Mouse (Mus musculus) lung, embryonic 15.5 days (tissue): ENCODE data around the gene Cox8b. TPM values are rescaled to one million over a fixed set of nuclear protein-coding genes. Genes with fewer than 3 reads are reported as not detected.

ENCODE experiments used
- ATAC-seq: fragments of 200-750 bp; cut with Nextera tagmentation; 2 replicates; pipeline ENCODE4 v1.8.0; 2017; ENCODE audit warnings: moderate number of reproducible peaks, borderline replicate concordance; ENCODE audit not compliant: low FRiP score, low TSS enrichment; ENCODE audit errors: extremely low read depth
- H3K27ac ChIP-seq: fragments of 300-500 bp; sonication (generic); 2 replicates; pipeline ENCODE4 v1.5.1; 2015; ENCODE audit warnings: moderate library complexity, mild to moderate bottlenecking, inconsistent platforms
- H3K27me3 ChIP-seq: fragments of 300-500 bp; sonication (generic); 2 replicates; pipeline ENCODE4 v1.6.1; 2015; ENCODE audit warnings: inconsistent platforms
- H3K36me3 ChIP-seq: fragments of 300-500 bp; sonication (generic); 2 replicates; pipeline ENCODE4 v1.6.1; 2015; ENCODE audit warnings: inconsistent platforms
- H3K4me1 ChIP-seq: fragments of 300-500 bp; sonication (generic); 2 replicates; pipeline ENCODE4 v1.6.1; 2015; ENCODE audit warnings: inconsistent platforms
- H3K4me2 ChIP-seq: fragments of 300-500 bp; sonication (generic); 2 replicates; pipeline ENCODE4 v1.6.1; 2015; ENCODE audit warnings: inconsistent platforms, mild to moderate bottlenecking, moderate library complexity
- H3K4me3 ChIP-seq: fragments of 300-500 bp; sonication (generic); 2 replicates; pipeline ENCODE4 v1.5.1; 2015; ENCODE audit warnings: mild to moderate bottlenecking, inconsistent platforms
- H3K9ac ChIP-seq: fragments of 300-500 bp; sonication (generic); 2 replicates; pipeline ENCODE4 v1.6.1; 2015; ENCODE audit warnings: inconsistent platforms
- H3K9me3 ChIP-seq: fragments of 300-500 bp; sonication (generic); 2 replicates; pipeline ENCODE4 v1.6.1; 2016; ENCODE audit warnings: inconsistent platforms
- WGBS: fragments of 180-500 bp; shearing (Covaris S2); methylation state at CpG from one replicate; pipeline ENCODE4 v1.1.7; 2015; 5-methylcytosine and 5-hydroxymethylcytosine counted together
- polyA plus RNA-seq: library from polyadenylated mRNA; unstranded; fragments of >200 nt; fragmentation: Nextera tagmentation; extraction: Ambion mirVana; gene quantifications from 2 replicates; pipeline ENCODE4 v1.2.1, GENCODE M21; 2015

Cox8b gene
- polyA plus RNA-seq, 1 experiment from 2014 or later: 6.2 TPM

DNA sequence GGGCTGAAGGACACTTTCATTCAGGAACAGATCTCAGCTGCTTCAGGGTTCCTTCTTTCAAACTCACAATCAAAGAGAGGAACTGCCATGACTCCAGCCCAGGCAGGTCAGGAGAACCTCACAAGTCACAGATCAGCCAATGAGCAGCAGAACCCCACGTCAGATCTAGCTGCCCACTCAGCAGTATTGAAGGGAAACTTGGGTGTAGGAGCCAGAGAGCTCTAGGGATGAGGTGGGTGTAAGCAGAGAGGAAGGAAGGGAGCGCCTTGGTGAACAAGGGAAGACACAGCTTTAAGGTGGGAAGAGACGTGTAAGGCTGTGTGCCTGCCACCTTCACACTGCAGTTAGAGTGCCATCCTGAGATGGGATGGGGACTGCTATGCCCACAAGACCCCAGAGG, 12.0 kb upstream of the Cox8b start:
- Histone ChIP-seq H3K4me2 (no peak overlapping the region), H3K9me3 (no peaks in the 10 kb centered on the region), H3K9ac (no peak overlapping the region), H3K4me1 (0 out of 2 replicates have a peak, but pooled peaks cover 6% of the 10 kb centered on the region), H3K4me3 (no peak overlapping the region), H3K36me3 (no peaks in the 10 kb centered on the region), H3K27me3 (no peaks in the 10 kb centered on the region), H3K27ac (no peak overlapping the region)
- WGBS: 47% methylated on average over 3 of the region's 3 CpGs
- no peak for ATAC-seq

DNA sequence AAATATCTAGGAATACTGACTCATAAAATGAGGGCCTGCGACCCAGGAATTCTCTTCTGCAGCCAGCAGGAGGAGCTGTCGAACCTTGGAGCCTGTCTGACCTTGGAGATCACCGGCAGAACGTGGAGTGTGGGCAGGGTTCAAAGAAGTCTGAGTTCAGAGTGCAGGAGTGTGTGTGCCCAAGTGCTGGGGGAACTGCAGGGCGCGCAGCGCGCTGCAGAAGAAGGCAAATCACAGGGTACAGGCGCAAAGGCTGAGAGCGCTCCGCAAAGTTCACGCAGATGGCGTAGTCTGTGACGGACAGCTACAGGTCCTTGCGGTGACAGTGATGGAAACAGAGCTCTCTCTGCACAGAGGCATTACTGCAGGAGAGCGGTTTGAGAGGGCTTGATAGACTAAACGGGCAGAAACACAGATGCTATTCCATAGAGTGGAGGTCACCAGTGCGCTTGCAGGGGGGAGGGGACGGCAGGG, 8.4 kb upstream of the Cox8b start:
- Histone ChIP-seq H3K4me1 (0 out of 2 replicates have a peak, but pooled peaks cover 6% of the 10 kb centered on the region), H3K27ac (no peak overlapping the region), H3K4me3 (peak overlapping the region; percentile 43), H3K36me3 (no peaks in the 10 kb centered on the region), H3K9me3 (no peaks in the 10 kb centered on the region), H3K9ac (peak overlapping the region; percentile 28; the same call in 1 of the 2 replicates), H3K4me2 (peak overlapping the region; percentile 86), H3K27me3 (no peaks in the 10 kb centered on the region)
- 2% methylated on average over 19 of the region's 19 CpGs for WGBS
- ATAC-seq: peak; percentile 69

GRCm38 (mm10) chr7:140908181-140908580, 7.9 kb upstream of the Cox8b start:
- no peak overlapping the region for H3K27ac ChIP-seq
- peak overlapping the region; percentile 86 for H3K4me2 ChIP-seq
- ATAC-seq: 0 out of 2 replicates have a peak, but pooled peaks have one; percentile 4
- H3K9me3 ChIP-seq: no peaks in the 10 kb centered on the region
- no peak overlapping the region for H3K9ac ChIP-seq
- H3K36me3 ChIP-seq: no peaks in the 10 kb centered on the region
- H3K27me3 ChIP-seq: no peaks in the 10 kb centered on the region
- 0 out of 2 replicates have a peak, but pooled peaks cover 6% of the 10 kb centered on the region for H3K4me1 ChIP-seq
- H3K4me3 ChIP-seq: no peak overlapping the region
- 43% methylated on average over 7 of the region's 7 CpGs for WGBS

DNA sequence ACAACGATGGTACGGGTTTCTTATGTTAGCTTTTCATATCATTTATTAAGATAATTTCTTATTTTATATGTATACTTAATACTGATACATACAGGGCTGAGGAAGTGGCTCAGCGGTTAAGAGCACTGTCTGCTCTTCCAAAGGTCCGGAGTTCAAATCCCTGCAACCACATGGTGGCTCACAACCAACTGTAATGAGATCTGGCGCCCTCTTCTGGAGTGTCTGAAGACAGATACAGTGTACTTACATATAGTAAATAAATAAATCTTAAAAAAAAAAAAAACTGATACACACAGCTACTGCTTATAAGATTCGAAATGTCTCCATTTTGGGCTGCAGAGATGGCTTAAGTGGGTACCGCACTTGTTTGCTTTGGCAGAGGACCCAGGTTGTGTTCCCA, 7.5 kb upstream of the Cox8b start:
- WGBS: 82% methylated on average over 7 of the region's 7 CpGs
- H3K9me3 ChIP-seq: no peaks in the 10 kb centered on the region
- no peak for ATAC-seq
- H3K27me3 ChIP-seq: no peaks in the 10 kb centered on the region
- H3K36me3 ChIP-seq: no peaks in the 10 kb centered on the region
- H3K4me2 ChIP-seq: no peak overlapping the region
- H3K9ac ChIP-seq: no peak overlapping the region
- H3K27ac ChIP-seq: no peak overlapping the region
- no peak overlapping the region for H3K4me3 ChIP-seq
- 0 out of 2 replicates have a peak, but pooled peaks cover 8% of the 10 kb centered on the region for H3K4me1 ChIP-seq

GRCm38 (mm10) chr7:140907131-140907530, 6.9 kb upstream of the Cox8b start:
- 0 out of 2 replicates have a peak, but pooled peaks cover 8% of the 10 kb centered on the region for H3K4me1 ChIP-seq
- no peak overlapping the region for H3K4me2 ChIP-seq
- ATAC-seq: no peak
- H3K9me3 ChIP-seq: no peaks in the 10 kb centered on the region
- no peak overlapping the region for H3K27ac ChIP-seq
- 72% methylated on average over 13 of the region's 13 CpGs for WGBS
- no peak overlapping the region for H3K9ac ChIP-seq
- H3K36me3 ChIP-seq: no peaks in the 10 kb centered on the region
- H3K27me3 ChIP-seq: no peaks in the 10 kb centered on the region
- H3K4me3 ChIP-seq: no peak overlapping the region

GRCm38 (mm10) chr7:140905642-140906081, 5.4 kb upstream of the Cox8b start:
- Histone ChIP-seq H3K9ac (no peak overlapping the region), H3K27me3 (no peaks in the 10 kb centered on the region), H3K36me3 (no peaks in the 10 kb centered on the region), H3K27ac (no peak overlapping the region), H3K9me3 (no peaks in the 10 kb centered on the region), H3K4me3 (no peak overlapping the region), H3K4me1 (0 out of 2 replicates have a peak, but pooled peaks cover 8% of the 10 kb centered on the region), H3K4me2 (no peak overlapping the region)
- 74% methylated on average over 2 of the region's 2 CpGs for WGBS
- ATAC-seq: no peak

GRCm38 (mm10) chr7:140903212-140903611, 3.0 kb upstream of the Cox8b start:
- 0 out of 2 replicates have a peak, but pooled peaks have one; percentile 35 for ATAC-seq
- Histone ChIP-seq H3K27me3 (no peaks in the 10 kb centered on the region), H3K9me3 (no peaks in the 10 kb centered on the region), H3K9ac (no peak overlapping the region), H3K4me1 (0 out of 2 replicates have a peak, but pooled peaks cover 2% of the 10 kb centered on the region), H3K36me3 (peaks cover 10% of the 10 kb centered on the region; the same call in 1 of the 2 replicates), H3K27ac (no peak overlapping the region), H3K4me2 (no peak overlapping the region), H3K4me3 (no peak overlapping the region)
- WGBS: 24% methylated on average over 13 of the region's 13 CpGs

GRCm38 (mm10) chr7:140902036-140902875, 2.0 kb upstream of the Cox8b start:
- Histone ChIP-seq H3K4me3 (no peak overlapping the region), H3K9me3 (no peaks in the 10 kb centered on the region), H3K4me2 (no peak overlapping the region), H3K4me1 (0 out of 2 replicates have a peak, but pooled peaks cover 2% of the 10 kb centered on the region), H3K27me3 (no peaks in the 10 kb centered on the region), H3K27ac (no peak overlapping the region), H3K36me3 (peaks cover 19% of the 10 kb centered on the region), H3K9ac (no peak overlapping the region)
- no peak for ATAC-seq
- 79% methylated on average over 15 of the region's 15 CpGs for WGBS

DNA sequence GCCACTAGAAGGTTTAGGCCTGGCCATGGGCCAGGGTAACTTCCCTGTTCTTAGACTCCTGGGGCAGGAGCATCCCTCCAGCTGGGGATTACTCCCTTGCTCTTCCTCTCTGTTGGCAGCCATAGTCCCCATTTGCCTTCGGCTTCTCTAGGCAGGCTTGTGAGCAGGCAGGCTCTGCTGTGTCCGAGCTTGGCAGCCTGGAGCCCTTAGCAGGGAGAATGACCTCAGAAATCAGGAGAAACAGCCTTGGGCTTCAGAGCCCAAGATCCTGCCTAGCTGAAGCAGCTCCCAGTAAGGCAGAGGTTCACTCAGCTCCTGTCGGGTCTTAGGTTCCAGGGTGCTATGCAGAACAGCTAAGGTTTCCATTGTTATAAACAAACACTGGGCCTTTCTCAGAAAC, 1.1 kb downstream of the Cox8b start:
- WGBS: 70% methylated on average over 3 of the region's 3 CpGs
- no peaks in the 10 kb centered on the region for H3K27me3 ChIP-seq
- ATAC-seq: no peak
- H3K36me3 ChIP-seq: peaks cover 43% of the 10 kb centered on the region
- H3K9me3 ChIP-seq: no peaks in the 10 kb centered on the region
- H3K4me1 ChIP-seq: 0 out of 2 replicates have a peak, but pooled peaks cover 2% of the 10 kb centered on the region
- H3K4me3 ChIP-seq: no peak overlapping the region
- H3K9ac ChIP-seq: no peak overlapping the region
- H3K4me2 ChIP-seq: no peak overlapping the region
- no peak overlapping the region for H3K27ac ChIP-seq

DNA sequence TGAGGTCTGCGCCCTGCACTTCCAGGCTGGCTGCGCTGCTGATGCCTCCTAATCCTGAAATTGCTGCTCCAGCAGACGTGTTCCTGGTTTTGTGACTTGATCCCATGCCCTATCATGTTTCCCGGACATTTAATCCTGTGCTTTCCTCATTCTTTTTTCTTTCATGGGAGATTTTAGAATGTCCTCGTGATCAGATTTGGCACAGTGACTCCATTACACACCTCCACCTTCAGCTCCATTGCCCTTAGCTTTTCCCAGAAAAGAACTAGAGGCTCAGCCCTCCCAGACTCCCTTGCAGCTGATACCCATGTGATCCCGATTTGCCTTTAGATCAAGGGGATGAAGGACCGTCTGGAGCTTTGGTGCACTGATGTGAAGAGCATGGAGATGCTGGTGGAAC, 2.4 kb downstream of the Cox8b start:
- ATAC-seq: no peak
- peaks cover 47% of the 10 kb centered on the region for H3K36me3 ChIP-seq
- no peak overlapping the region for H3K9ac ChIP-seq
- WGBS: 86% methylated on average over 7 of the region's 7 CpGs
- no peaks in the 10 kb centered on the region for H3K9me3 ChIP-seq
- no peak overlapping the region for H3K27ac ChIP-seq
- H3K27me3 ChIP-seq: no peaks in the 10 kb centered on the region
- H3K4me2 ChIP-seq: no peak overlapping the region
- H3K4me1 ChIP-seq: no peaks in the 10 kb centered on the region
- H3K4me3 ChIP-seq: no peak overlapping the region

DNA sequence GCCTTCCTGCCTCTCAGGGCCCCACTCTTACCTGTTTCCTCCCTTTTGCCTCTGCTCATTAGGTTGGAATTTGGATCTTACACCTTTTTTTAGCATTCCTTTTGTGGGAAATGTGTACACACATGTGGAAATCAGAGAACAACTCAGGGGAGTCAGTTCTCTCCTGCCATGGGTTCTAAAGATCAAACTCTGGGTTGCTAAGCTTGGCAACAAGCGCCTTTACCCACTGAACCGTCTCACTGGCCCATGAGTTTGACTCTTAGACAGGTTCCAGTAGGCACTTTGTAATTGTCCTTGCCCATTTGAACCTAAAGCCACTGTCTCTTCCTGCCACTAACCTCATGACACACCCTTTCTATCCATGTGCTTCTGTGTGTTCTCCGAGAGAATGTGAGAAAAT, 5.6 kb downstream of the Cox8b start:
- no peak overlapping the region for H3K4me2 ChIP-seq
- H3K27ac ChIP-seq: no peak overlapping the region
- H3K36me3 ChIP-seq: peaks cover 66% of the 10 kb centered on the region
- H3K27me3 ChIP-seq: no peaks in the 10 kb centered on the region
- H3K4me3 ChIP-seq: no peak overlapping the region
- no peak overlapping the region for H3K9ac ChIP-seq
- no peaks in the 10 kb centered on the region for H3K9me3 ChIP-seq
- no peaks in the 10 kb centered on the region for H3K4me1 ChIP-seq
- ATAC-seq: no peak
- WGBS: 95% methylated on average over 3 of the region's 3 CpGs

- H3K4me3 ChIP-seq: no peak overlapping the region
- H3K4me1 ChIP-seq: no peaks in the 10 kb centered on the region
- no peak for ATAC-seq
- no peak overlapping the region for H3K4me2 ChIP-seq
- H3K9me3 ChIP-seq: no peaks in the 10 kb centered on the region
- no peak overlapping the region for H3K27ac ChIP-seq
- H3K9ac ChIP-seq: no peak overlapping the region
- 88% methylated on average over 7 of the region's 7 CpGs for WGBS
- peaks cover 70% of the 10 kb centered on the region for H3K36me3 ChIP-seq
- no peaks in the 10 kb centered on the region for H3K27me3 ChIP-seq
These were observed 6.2 kb downstream of the Cox8b start for GRCm38 (mm10) chr7:140894031-140894430.
